Mouse (Mus musculus) MEL (cell line): ENCODE measurements around the gene Fem1b.

Source experiments
- CTCF ChIP-seq, 3 experiments: IDR thresholded peaks in 2 of 3; conservative IDR thresholded peaks in 1 of 3; 2 replicates each; pipeline ENCODE4 v1.5.1; 2011 to 2012; ENCODE audit warnings: low read length in 3 of 3, low read depth in 2 of 3, mild to moderate bottlenecking in 2 of 3, improper control_type of control experiment in 1 of 3, inconsistent platforms in 1 of 3, mixed read lengths in 1 of 3, moderate library complexity in 1 of 3; ENCODE audit not compliant: control insufficient read depth in 1 of 3, insufficient read depth in 1 of 3, poor library complexity in 1 of 3, severe bottlenecking in 1 of 3
- E2F4 ChIP-seq: IDR thresholded peaks from 2 replicates; pipeline ENCODE4 v1.6.1; 2011; ENCODE audit warnings: low read depth, low read length, improper control_type of control experiment, borderline replicate concordance
- GATA1 ChIP-seq: IDR thresholded peaks from 2 replicates; pipeline ENCODE4 v1.6.1; 2011; ENCODE audit warnings: low read depth, low read length, improper control_type of control experiment
- HCFC1 ChIP-seq: IDR thresholded peaks from 2 replicates; pipeline ENCODE4 v1.6.1; 2012; ENCODE audit warnings: low read depth, mild to moderate bottlenecking, inconsistent platforms, low read length, improper control_type of control experiment, moderate library complexity
- MEF2A ChIP-seq: IDR thresholded peaks from 2 replicates; pipeline ENCODE4 v1.6.1; 2014; ENCODE audit warnings: low read depth, mild to moderate bottlenecking, inconsistent platforms, low read length, improper control_type of control experiment; ENCODE audit not compliant: poor library complexity, insufficient replicate concordance, severe bottlenecking; ENCODE audit errors: extremely low read depth
- POLR2A ChIP-seq, 2 experiments: IDR thresholded peaks; 2 replicates each; pipeline ENCODE4 v1.6.1; 2011 to 2012; ENCODE audit warnings: low read length in 2 of 2, mild to moderate bottlenecking in 2 of 2, control low read depth in 1 of 2, improper control_type of control experiment in 1 of 2, low read depth in 1 of 2, moderate library complexity in 1 of 2; ENCODE audit not compliant: control insufficient read depth in 1 of 2, insufficient read depth in 1 of 2, poor library complexity in 1 of 2
- TBP ChIP-seq: IDR thresholded peaks from 2 replicates; pipeline ENCODE4 v1.8.0; 2011; ENCODE audit warnings: low read depth, low read length, improper control_type of control experiment
- TCF12 ChIP-seq: IDR thresholded peaks from 2 replicates; pipeline ENCODE4 v1.6.1; 2014; ENCODE audit warnings: low read depth, mild to moderate bottlenecking, inconsistent platforms, low read length, improper control_type of control experiment, moderate library complexity
- USF1 ChIP-seq: IDR thresholded peaks from 2 replicates; pipeline ENCODE4 v1.6.1; 2014; ENCODE audit warnings: low read depth, mild to moderate bottlenecking, inconsistent platforms, low read length, improper control_type of control experiment, moderate library complexity

- TF ChIP-seq CTCF (IDR thresholded peaks at IDR 0.05 in 2 of 3, conservative IDR thresholded peaks at IDR 0.05 in 1 of 3; ENCODE audit: control insufficient read depth in 1 of 3, insufficient read depth in 1 of 3, low read depth in 2 of 3, low read length in 3 of 3, poor library complexity in 1 of 3, severe bottlenecking in 1 of 3), result peak in 1 of 3 experiments; percentile 5; a peak in 1 of 6 replicates
- TF ChIP-seq MEF2A, result no peak
- no peak for TF ChIP-seq TCF12
- TF ChIP-seq GATA1, result no peak
- TF ChIP-seq USF1, result no peak
- no peak for TF ChIP-seq HCFC1
- TF ChIP-seq POLR2A (IDR thresholded peaks at IDR 0.05; ENCODE audit: control insufficient read depth in 1 of 2, insufficient read depth in 1 of 2, low read depth in 1 of 2, low read length in 2 of 2, poor library complexity in 1 of 2), result no peak
- no peak for TF ChIP-seq E2F4
- TF ChIP-seq TBP, result no peak
Measured at GRCm38 (mm10) chr9:62821811-62822210, 10.1 kb upstream of the Fem1b start.
